Mouse (Mus musculus) MEL (cell line): ENCODE results near the gene Zc3h10. TPM values are rescaled to one million over a fixed set of nuclear protein-coding genes. Genes with fewer than 3 reads are reported as not detected.
A peak's percentile ranks its signal among the peaks of the same experiment; 100 is the strongest.
"Not testable (repeated sequence)": the region's sequence is repeated elsewhere in the genome, so short reads cannot be mapped to it uniquely, and the experiment has no call there.

Experiments
- DNase-seq: peaks from one replicate; pipeline ENCODE4 v3.0.0; 2011; ENCODE audit warnings: low read depth, low spot score
- H3K27ac ChIP-seq: 2 replicates; pipeline ENCODE4 v1.5.1; 2012; ENCODE audit warnings: low read depth, mild to moderate bottlenecking, control low read depth, low read length, moderate library complexity; ENCODE audit not compliant: control insufficient read depth
- H3K27me3 ChIP-seq, 2 experiments: fragments of 150-350 bp in 1 of 2; sonication (generic) in 1 of 2; 2 replicates each; pipeline ENCODE4 v1.6.1; 2012; ENCODE audit warnings: low read length in 2 of 2, mild to moderate bottlenecking in 2 of 2, improper control_type of control experiment in 1 of 2, moderate library complexity in 1 of 2; ENCODE audit not compliant: insufficient read depth in 2 of 2, control insufficient read depth in 1 of 2
- H3K36me3 ChIP-seq, 2 experiments: 2 replicates each; pipeline ENCODE4 v1.6.1; 2012 to 2014; ENCODE audit warnings: low read length in 2 of 2, improper control_type of control experiment in 1 of 2, inconsistent platforms in 1 of 2, mild to moderate bottlenecking in 1 of 2; ENCODE audit not compliant: insufficient read depth in 2 of 2, control insufficient read depth in 1 of 2
- H3K4me1 ChIP-seq, 2 experiments: fragments of 150-350 bp in 1 of 2; sonication (generic) in 1 of 2; 2 replicates each; pipeline ENCODE4 v1.6.1; 2012; ENCODE audit warnings: low read length in 2 of 2, improper control_type of control experiment in 1 of 2, mild to moderate bottlenecking in 1 of 2; ENCODE audit not compliant: insufficient read depth in 2 of 2, control insufficient read depth in 1 of 2
- H3K4me3 ChIP-seq, 2 experiments: fragments of 150-350 bp in 1 of 2; sonication (generic) in 1 of 2; 2 replicates each; pipeline ENCODE4 v1.5.1; 2012; ENCODE audit warnings: low read depth in 2 of 2, low read length in 2 of 2, mild to moderate bottlenecking in 2 of 2, moderate library complexity in 2 of 2, control low read depth in 1 of 2, improper control_type of control experiment in 1 of 2; ENCODE audit not compliant: control insufficient read depth in 1 of 2, insufficient read depth in 1 of 2
- H3K79me2 ChIP-seq: 2 replicates; pipeline ENCODE4 v1.6.1; 2012; ENCODE audit warnings: mild to moderate bottlenecking, low read length, moderate library complexity; ENCODE audit not compliant: control insufficient read depth, poor library complexity, insufficient read depth
- H3K9ac ChIP-seq: 2 replicates; pipeline ENCODE4 v1.6.1; 2012; ENCODE audit warnings: low read depth, mild to moderate bottlenecking, control low read depth, low read length, moderate library complexity; ENCODE audit not compliant: control insufficient read depth, poor library complexity, severe bottlenecking
- H3K9me3 ChIP-seq: fragments of 150-350 bp; sonication (generic); replicated peaks from 2 replicates; pipeline ENCODE4 v1.6.1; 2012; ENCODE audit warnings: mild to moderate bottlenecking, low read length, improper control_type of control experiment, moderate library complexity; ENCODE audit not compliant: insufficient read depth
- BHLHE40 ChIP-seq: IDR thresholded peaks from 2 replicates; pipeline ENCODE4 v1.6.1; 2012; ENCODE audit warnings: low read depth, mild to moderate bottlenecking, inconsistent platforms, low read length, improper control_type of control experiment, borderline replicate concordance
- CHD1 ChIP-seq: IDR thresholded peaks from 2 replicates; pipeline ENCODE4 v1.6.1; 2012; ENCODE audit warnings: low read depth, mild to moderate bottlenecking, inconsistent platforms, low read length, improper control_type of control experiment
- E2F4 ChIP-seq: IDR thresholded peaks from 2 replicates; pipeline ENCODE4 v1.6.1; 2011; ENCODE audit warnings: low read depth, low read length, improper control_type of control experiment, borderline replicate concordance
- ELF1 ChIP-seq: IDR thresholded peaks from 2 replicates; pipeline ENCODE4 v1.6.1; 2014; ENCODE audit warnings: low read depth, mild to moderate bottlenecking, inconsistent platforms, low read length, improper control_type of control experiment, moderate library complexity
- EP300 ChIP-seq, 2 experiments: IDR thresholded peaks; 2 replicates each; pipeline ENCODE4 v1.6.1; 2011; ENCODE audit warnings: improper control_type of control experiment in 2 of 2, low read length in 2 of 2, low read depth in 1 of 2, mild to moderate bottlenecking in 1 of 2
- ETS1 ChIP-seq: IDR thresholded peaks from 2 replicates; pipeline ENCODE4 v1.6.1; 2012; ENCODE audit warnings: low read depth, mild to moderate bottlenecking, inconsistent platforms, low read length, improper control_type of control experiment, moderate library complexity
- JUND ChIP-seq: IDR thresholded peaks from 2 replicates; pipeline ENCODE4 v1.6.1; 2011; ENCODE audit warnings: low read depth, mild to moderate bottlenecking, improper control_type of control experiment, low read length
- MAFK ChIP-seq: IDR thresholded peaks from 2 replicates; pipeline ENCODE4 v1.6.1; 2011; ENCODE audit warnings: low read depth, mild to moderate bottlenecking, low read length, improper control_type of control experiment, borderline replicate concordance
- MAZ ChIP-seq: IDR thresholded peaks from 2 replicates; pipeline ENCODE4 v1.6.1; 2012; ENCODE audit warnings: low read depth, mild to moderate bottlenecking, inconsistent platforms, low read length, improper control_type of control experiment
- MXI1 ChIP-seq: IDR thresholded peaks from 2 replicates; pipeline ENCODE4 v1.6.1; 2011; ENCODE audit warnings: mild to moderate bottlenecking, low read depth, low read length, improper control_type of control experiment
- MYB ChIP-seq: IDR thresholded peaks from 2 replicates; pipeline ENCODE4 v1.6.1; 2011; ENCODE audit warnings: mild to moderate bottlenecking, low read depth, low read length, improper control_type of control experiment
- MYC ChIP-seq: IDR thresholded peaks from 2 replicates; pipeline ENCODE4 v1.6.1; 2011; ENCODE audit warnings: low read depth, mild to moderate bottlenecking, low read length, improper control_type of control experiment, moderate library complexity
- SMC3 ChIP-seq: IDR thresholded peaks from 2 replicates; pipeline ENCODE4 v1.6.1; 2011; ENCODE audit warnings: low read depth, low read length, improper control_type of control experiment
- TAL1 ChIP-seq: IDR thresholded peaks from 2 replicates; pipeline ENCODE4 v1.6.1; 2012; ENCODE audit warnings: mild to moderate bottlenecking, inconsistent platforms, low read length, moderate library complexity, mixed read lengths
- TBP ChIP-seq: IDR thresholded peaks from 2 replicates; pipeline ENCODE4 v1.8.0; 2011; ENCODE audit warnings: low read depth, low read length, improper control_type of control experiment
- USF1 ChIP-seq: IDR thresholded peaks from 2 replicates; pipeline ENCODE4 v1.6.1; 2014; ENCODE audit warnings: low read depth, mild to moderate bottlenecking, inconsistent platforms, low read length, improper control_type of control experiment, moderate library complexity
- ZNF384 ChIP-seq: IDR thresholded peaks from 2 replicates; pipeline ENCODE4 v1.6.1; 2012; ENCODE audit warnings: low read depth, mild to moderate bottlenecking, inconsistent platforms, low read length, improper control_type of control experiment
- polyA plus RNA-seq, 2 experiments: library from polyadenylated mRNA; stranded (reverse) in 1 of 2; unstranded in 1 of 2; fragments of >175 nt in 1 of 2; fragments of >200 nt in 1 of 2; gene quantifications; 2 replicates each; pipeline versions ENCODE4 v1.2.1 to v1.2.4; 2012; ENCODE audit warnings: low replicate concordance in 2 of 2, low read depth in 1 of 2; ENCODE audit not compliant: insufficient read length in 2 of 2, insufficient read depth in 1 of 2, missing spikeins in 1 of 2
- total RNA-seq: library from RNA; depleted of rRNA; stranded (reverse); fragments of 300-350 nt; gene quantifications from 2 replicates; pipeline ENCODE4 v1.2.3, GENCODE M21; 2012

The Zc3h10 gene
- total and polyA plus RNA-seq, 3 experiments: 14.6 to 17.3 TPM; not detected in 1

GRCm38 (mm10) chr10:128493695-128494666 is 53.6 kb downstream of the Zc3h10 start, which contains the start of gene Myl6 (continued):
- TF ChIP-seq JUND (no peak), MXI1 (peak; percentile 78), E2F4 (no peak), TBP (peak; percentile 77), MAFK (no peak), CHD1 (peak; percentile 69; the same call in 1 of the 2 replicates)

GRCm38 (mm10) chr10:128493319-128493694 is 54.3 kb downstream of the Zc3h10 start:
- TF ChIP-seq MYC: no peak
- Histone ChIP-seq H3K79me2 (peaks cover 36% of the 10 kb centered on the region), H3K4me1 (peaks cover 15 to 34% of the 10 kb centered on the region in 2 experiments), H3K4me3 (peak overlapping the region; percentile 95 to 99), H3K9me3 (no peaks in the 10 kb centered on the region), H3K27ac (peak overlapping the region; percentile 87), H3K27me3 (no peaks in the 10 kb centered on the region), H3K36me3 (peaks cover 10 to 24% of the 10 kb centered on the region in 2 experiments), H3K9ac (peak overlapping the region; percentile 94)
- DNase-seq: no peak

- DNase-seq: peak; percentile 76
- peaks cover 36% of the 10 kb centered on the region for H3K79me2 ChIP-seq
- peak overlapping the region; percentile 87 for H3K27ac ChIP-seq
- TF ChIP-seq EP300 (IDR thresholded peaks at IDR 0.05; ENCODE audit: low read depth in 1 of 2, low read length in 2 of 2): no peak
- TF ChIP-seq JUND: no peak
- TF ChIP-seq ZNF384: 0 out of 2 replicates have a peak, but pooled peaks have one; percentile 31
- TF ChIP-seq MYB: no peak
- TF ChIP-seq ETS1: 0 out of 2 replicates have a peak, but pooled peaks have one; percentile 6
- TF ChIP-seq ELF1: 0 out of 2 replicates have a peak, but pooled peaks have one; percentile 7
- TF ChIP-seq BHLHE40: peak; percentile 6; the same call in 1 of the 2 replicates
- peak; percentile 3; the same call in 1 of the 2 replicates for TF ChIP-seq SMC3
- TF ChIP-seq MAZ: no peak
- no peak for TF ChIP-seq MXI1
- TF ChIP-seq USF1: no peak
- no peak for TF ChIP-seq MYC
- no peak for TF ChIP-seq TAL1
- H3K4me3 ChIP-seq: peak overlapping the region; percentile 95 to 99
- peaks cover 10 to 31% of the 10 kb centered on the region in 2 experiments for H3K4me1 ChIP-seq
- H3K36me3 ChIP-seq: peaks cover 10 to 22% of the 10 kb centered on the region in 2 experiments
- H3K27me3 ChIP-seq: no peaks in the 10 kb centered on the region
- H3K9ac ChIP-seq: peak overlapping the region; percentile 94
- H3K9me3 ChIP-seq: no peaks in the 10 kb centered on the region
These were observed 54.8 kb downstream of the Zc3h10 start for GRCm38 (mm10) chr10:128492633-128493311.

- DNase-seq, H3K9me3 ChIP-seq, H3K27me3 ChIP-seq, H3K27ac ChIP-seq: not testable (repeated sequence)
- Histone ChIP-seq H3K79me2 (peaks cover 36% of the 10 kb centered on the region), H3K36me3 (peaks cover 10 to 18% of the 10 kb centered on the region in 2 experiments), H3K4me1 (peaks cover 10 to 27% of the 10 kb centered on the region in 2 experiments), H3K4me3 (peak overlapping the region; percentile 95 to 99; a peak in 3 of 4 replicates), H3K9ac (peak overlapping the region; percentile 94)
These were observed 55.5 kb downstream of the Zc3h10 start for GRCm38 (mm10) chr10:128492051-128492450.
